Mouse (Mus musculus) ES-Bruce4 (cell line): ENCODE measurements around the gene Frmd6.

Source experiments
- CTCF ChIP-seq: IDR thresholded peaks from one replicate; pipeline ENCODE4 v1.8.1; 2011; ENCODE audit warnings: low read depth, low read length
- EP300 ChIP-seq: IDR thresholded peaks from 2 replicates; pipeline ENCODE4 v1.6.1; 2011; ENCODE audit warnings: low read depth, low read length; ENCODE audit not compliant: insufficient read depth
- POLR2A ChIP-seq: IDR thresholded peaks from one replicate; pipeline ENCODE4 v1.8.1; 2011; ENCODE audit warnings: low read length; ENCODE audit not compliant: insufficient read depth

- no peak for TF ChIP-seq POLR2A
- no peak for TF ChIP-seq CTCF
- no peak for TF ChIP-seq EP300
These were observed 56.5 kb downstream of the Frmd6 start for GRCm38 (mm10) chr12:70881854-70882253.
